Mouse (Mus musculus) forebrain, embryonic 11.5 days (tissue): Measurements from ENCODE around the gene Sbno2. TPM values are rescaled to one million over a fixed set of nuclear protein-coding genes. Genes with fewer than 3 reads are reported as not detected.

Source experiments
- polyA plus RNA-seq: library from polyadenylated mRNA; unstranded; fragments of >200 nt; fragmentation: Nextera tagmentation; extraction: Ambion mirVana; gene quantifications from 2 replicates; pipeline ENCODE4 v1.2.1, GENCODE M21; 2014

Gene Sbno2
- polyA plus RNA-seq, 1 experiment from 2014 or later: 13.6 TPM

Other genes with a start within 250 kb of the Sbno2 start
- gene Prtn3, start 231.1 kb downstream of the Sbno2 start, polyA plus RNA-seq: 13.0 and 13.3 TPM in 2 replicates
- gene Plppr3, start 230.9 kb downstream of the Sbno2 start, polyA plus RNA-seq: 131 and 146 TPM in 2 replicates
- gene Elane, start 219.3 kb downstream of the Sbno2 start, polyA plus RNA-seq: not detected in 2 replicates
- gene Cfd, start 214.7 kb downstream of the Sbno2 start, polyA plus RNA-seq: not detected in 2 replicates
- gene Med16, start 196.6 kb downstream of the Sbno2 start, polyA plus RNA-seq: 60.4 and 60.6 TPM in 2 replicates
- gene Gm26602, start 194.7 kb downstream of the Sbno2 start, polyA plus RNA-seq: 3.3 and 14.8 TPM in 2 replicates
- gene Kiss1r, start 188.6 kb downstream of the Sbno2 start, polyA plus RNA-seq: 0.55 and 1.0 TPM in 2 replicates
- gene R3hdm4, start 184.4 kb downstream of the Sbno2 start, polyA plus RNA-seq: 135 and 145 TPM in 2 replicates
- gene Arid3a, start 178.5 kb downstream of the Sbno2 start, polyA plus RNA-seq: 5.4 and 6.6 TPM in 2 replicates
- 111 and 112 TPM in 2 replicates for gene Wdr18, start 145.4 kb downstream of the Sbno2 start, polyA plus RNA-seq
- gene Grin3b, start 134.9 kb downstream of the Sbno2 start, polyA plus RNA-seq: 0.29 and 0.33 TPM in 2 replicates
- gene Tmem259, start 121.2 kb downstream of the Sbno2 start, polyA plus RNA-seq: 17.8 and 18.6 TPM in 2 replicates
- gene Cnn2, start 117.0 kb downstream of the Sbno2 start, polyA plus RNA-seq: 160 and 182 TPM in 2 replicates
- 3.4 and 3.9 TPM in 2 replicates for gene Abca7, start 109.1 kb downstream of the Sbno2 start, polyA plus RNA-seq
- 4.6 and 4.9 TPM in 2 replicates for gene Arhgap45, start 88.9 kb downstream of the Sbno2 start, polyA plus RNA-seq
- gene Polr2e, start 65.8 kb downstream of the Sbno2 start, polyA plus RNA-seq: 217 and 243 TPM in 2 replicates
- gene Gpx4, start 58.4 kb downstream of the Sbno2 start, polyA plus RNA-seq: 506 and 516 TPM in 2 replicates
- 26.5 and 31.6 TPM in 2 replicates for gene Stk11, start 10.2 kb upstream of the Sbno2 start, polyA plus RNA-seq
- 401 and 414 TPM in 2 replicates for gene Atp5d, start 33.1 kb upstream of the Sbno2 start, polyA plus RNA-seq
- 10.4 and 15.0 TPM in 2 replicates for gene Cbarp, start 35.3 kb upstream of the Sbno2 start, polyA plus RNA-seq
- 58.3 and 66.4 TPM in 2 replicates for gene Midn, start 42.7 kb upstream of the Sbno2 start, polyA plus RNA-seq
- gene Cirbp, start 60.4 kb upstream of the Sbno2 start, polyA plus RNA-seq: 82.0 and 83.4 TPM in 2 replicates
- gene 1600002K03Rik, start 67.4 kb upstream of the Sbno2 start, polyA plus RNA-seq: 6.4 and 8.3 TPM in 2 replicates
- 48.8 and 50.7 TPM in 2 replicates for gene Efna2, start 73.9 kb upstream of the Sbno2 start, polyA plus RNA-seq
- 75.6 and 79.4 TPM in 2 replicates for gene Mum1, start 120.9 kb upstream of the Sbno2 start, polyA plus RNA-seq
- 219 and 265 TPM in 2 replicates for gene Ndufs7, start 143.6 kb upstream of the Sbno2 start, polyA plus RNA-seq
- 20.4 and 24.1 TPM in 2 replicates for gene Gamt, start 155.4 kb upstream of the Sbno2 start, polyA plus RNA-seq
- 53.2 and 55.4 TPM in 2 replicates for gene Dazap1, start 155.9 kb upstream of the Sbno2 start, polyA plus RNA-seq
- gene Rps15, start 186.9 kb upstream of the Sbno2 start, polyA plus RNA-seq: 858 and 895 TPM in 2 replicates
- 75.5 and 77.7 TPM in 2 replicates for gene Apc2, start 190.4 kb upstream of the Sbno2 start, polyA plus RNA-seq
- gene 2310011J03Rik, start 215.0 kb upstream of the Sbno2 start, polyA plus RNA-seq: 39.7 and 45.2 TPM in 2 replicates
- gene Pcsk4, start 223.9 kb upstream of the Sbno2 start, polyA plus RNA-seq: 3.8 and 4.5 TPM in 2 replicates
- gene Reep6, start 224.4 kb upstream of the Sbno2 start, polyA plus RNA-seq: 7.0 and 8.0 TPM in 2 replicates
- 0.51 and 0.76 TPM in 2 replicates for gene Adamtsl5, start 242.8 kb upstream of the Sbno2 start, polyA plus RNA-seq